Mouse (Mus musculus) G1E (cell line): Measurements from ENCODE around the gene Cemip.

Experiments
- CTCF ChIP-seq: IDR thresholded peaks from 2 replicates; pipeline ENCODE4 v1.5.1; 2012; ENCODE audit warnings: low read depth, low read length, inconsistent platforms, mixed read lengths
- GATA2 ChIP-seq: IDR thresholded peaks from 2 replicates; pipeline ENCODE4 v1.6.1; 2012; ENCODE audit warnings: low read depth, low read length, inconsistent platforms, borderline replicate concordance
- TAL1 ChIP-seq: conservative IDR thresholded peaks from 2 replicates; pipeline ENCODE4 v1.6.1; 2012; ENCODE audit warnings: low read depth, low read length, inconsistent platforms, mixed read lengths

DNA sequence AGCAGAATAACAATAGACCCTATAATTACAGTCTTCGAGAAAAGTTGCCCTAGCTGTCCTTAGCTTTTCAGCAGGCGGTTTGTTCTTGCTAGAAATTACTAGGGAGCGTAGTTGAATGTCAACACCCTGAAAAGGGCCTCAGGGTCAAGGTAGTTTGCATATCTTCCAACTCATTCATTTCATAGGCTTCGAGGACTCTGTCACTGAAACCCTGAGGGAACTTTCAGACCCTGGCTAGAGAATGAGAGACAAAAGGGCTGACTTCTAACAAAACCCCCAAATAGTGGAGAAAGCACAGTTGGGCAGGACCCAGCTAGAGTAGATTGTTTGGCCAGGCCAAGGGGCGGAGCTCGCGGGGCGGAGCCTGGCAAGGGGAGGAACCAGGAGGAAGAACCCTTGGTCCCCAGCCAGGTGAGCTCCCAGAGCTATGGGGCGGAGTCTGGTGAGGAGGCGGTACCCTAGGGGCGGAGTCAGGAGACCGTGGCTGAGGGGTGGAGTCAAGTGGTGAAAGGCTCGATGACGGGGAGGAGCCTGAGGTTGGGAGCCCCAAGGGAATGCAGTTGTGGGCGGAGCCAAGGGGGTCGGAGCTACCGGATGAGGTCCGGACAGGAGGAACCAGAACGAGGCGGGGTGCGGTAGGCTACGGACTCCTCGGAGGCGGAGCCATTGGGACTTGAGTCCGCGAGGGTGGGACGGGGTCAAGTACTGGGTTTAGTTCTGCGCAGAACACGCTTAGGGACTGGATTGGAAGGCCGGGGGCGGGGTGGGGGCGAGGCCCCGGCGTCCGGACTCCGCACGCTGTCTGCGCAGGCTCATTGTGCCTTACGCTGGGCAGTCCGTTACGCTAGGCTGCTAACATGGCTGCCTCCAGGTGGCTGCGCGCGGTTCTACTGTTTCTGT, 194.6 kb downstream of the Cemip start:
- no peak for TF ChIP-seq TAL1
- TF ChIP-seq CTCF, result no peak
- no peak for TF ChIP-seq GATA2
